Mouse (Mus musculus): Measurements from ENCODE around the gene Iscu. TPM values are rescaled to one million over a fixed set of nuclear protein-coding genes. Genes with fewer than 3 reads are reported as not detected.

Gene Iscu
- 143 and 147 TPM in 2 replicates for polyA plus RNA-seq (2015; fragmentation: Nextera tagmentation; extraction: Ambion mirVana)

DNA sequence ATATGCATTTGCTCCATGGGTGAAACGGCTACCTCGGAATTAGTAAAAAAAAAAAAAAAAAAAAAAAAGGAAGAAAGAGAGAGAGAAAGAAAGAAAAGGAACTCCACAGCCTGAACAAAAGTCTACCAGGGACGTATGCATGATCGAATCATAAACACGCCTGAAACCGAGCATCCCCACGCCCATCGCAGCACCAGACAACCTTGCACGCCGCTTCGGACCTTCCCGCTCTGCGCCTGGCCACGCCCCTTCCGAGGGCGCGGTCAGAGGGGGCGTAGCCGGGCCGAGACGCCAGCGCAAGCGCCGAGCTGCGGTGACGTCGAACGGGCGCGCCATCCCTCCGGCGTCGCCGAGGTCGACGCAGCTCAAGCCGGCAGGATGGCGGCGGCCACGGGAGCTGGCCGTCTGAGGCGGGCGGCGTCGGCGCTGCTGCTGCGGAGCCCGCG is at the start of gene Iscu, which contains the start of gene Sart3:
Iscu (plus strand) TSS at position 299 of the 446 bp plus-strand sequence.
Sart3 (minus strand) TSS at position 61 of the 446 bp plus-strand sequence.

DNA sequence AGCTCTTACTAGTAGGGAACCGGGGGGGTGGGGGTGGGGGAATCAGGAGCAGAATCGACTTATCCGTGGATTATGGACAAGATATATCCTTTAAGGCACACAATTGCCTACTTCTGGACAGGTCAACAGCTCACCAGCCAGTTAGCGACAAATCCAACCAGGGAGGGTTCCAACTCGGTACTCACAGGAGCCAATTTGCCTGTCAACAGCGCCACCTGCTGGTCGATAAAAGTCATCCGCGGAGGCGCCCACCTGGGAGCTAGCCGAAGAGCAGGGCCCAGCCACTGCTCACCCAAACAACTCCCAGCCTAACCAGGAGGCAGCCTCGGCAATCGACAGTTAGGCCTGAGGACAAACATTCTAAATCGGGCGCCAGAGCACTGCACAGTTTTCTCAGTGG is 48.1 kb upstream of the Iscu start, which contains the start of gene 1700069L16Rik:
1700069L16Rik (minus strand) TSS at position 327 of the 400 bp plus-strand sequence.

DNA sequence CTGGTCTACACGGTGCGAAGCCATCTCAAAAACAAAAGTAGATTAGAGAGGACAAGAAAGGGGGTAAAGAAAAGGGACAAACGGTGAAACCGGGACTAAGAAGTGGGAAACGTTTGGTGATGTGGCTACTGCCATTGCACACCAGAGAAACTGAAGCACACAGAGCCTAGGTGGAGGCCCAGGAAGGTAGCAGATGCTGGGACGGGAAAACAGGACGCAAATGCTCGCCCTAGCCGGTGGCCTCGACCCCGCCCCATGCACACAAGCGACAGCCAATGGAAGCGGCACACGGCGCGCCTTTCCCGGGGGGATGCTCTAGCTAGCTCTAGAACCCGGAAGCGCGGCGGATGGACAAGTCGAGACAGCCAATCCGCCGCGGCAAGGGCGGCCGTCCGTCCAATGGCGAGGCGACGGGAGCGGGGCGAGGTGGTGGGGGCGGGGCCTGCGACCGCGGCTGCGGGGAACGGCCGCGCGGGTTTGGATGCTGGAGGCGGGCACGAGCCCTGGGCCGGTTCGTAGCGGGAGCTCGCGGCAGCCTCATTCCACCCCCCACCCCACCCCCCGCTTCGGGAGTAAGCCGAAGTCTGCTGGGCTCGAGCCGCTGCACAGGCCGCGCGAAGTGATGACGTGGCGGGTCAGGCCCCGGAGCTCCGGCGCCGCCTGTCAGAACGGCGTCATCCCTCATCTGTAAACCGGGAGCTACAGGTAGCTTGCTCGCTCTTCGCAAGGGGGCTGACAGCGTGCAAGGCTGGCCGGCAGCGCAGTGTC is 37.0 kb upstream of the Iscu start, which contains the start of gene Ficd:
Ficd (plus strand) TSS at position 459 of the 768 bp plus-strand sequence.

DNA sequence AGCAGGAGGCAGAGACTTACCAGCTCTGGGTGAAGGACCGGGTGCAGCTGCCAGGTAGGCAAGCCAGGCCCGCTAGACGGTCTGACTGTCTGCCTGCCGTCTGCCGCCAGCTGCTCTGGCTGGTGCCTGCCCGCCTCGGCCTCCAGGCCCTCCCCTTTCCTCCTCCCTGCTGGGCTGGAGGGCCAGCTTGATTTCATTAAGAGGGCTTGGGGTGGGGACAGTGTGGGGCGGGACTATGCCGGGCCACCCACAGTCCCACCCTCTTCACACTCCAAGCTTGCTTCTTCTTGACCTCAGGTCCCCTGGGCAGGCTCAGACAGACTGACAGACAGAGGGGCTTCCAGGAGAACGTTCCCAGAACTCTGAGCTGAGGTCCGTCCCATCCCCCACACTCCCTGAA is 27.7 kb downstream of the Iscu start, which contains the start of gene Tmem119:
Tmem119 (minus strand) TSS at position 237 of the 400 bp plus-strand sequence.

Other genes with a start within 250 kb of the Iscu start
- 2.4 and 2.6 TPM in 2 replicates for gene Cmklr1, start 122.3 kb upstream of the Iscu start, polyA plus RNA-seq (2015; fragmentation: Nextera tagmentation; extraction: Ambion mirVana)
- not detected in 2 replicates for gene 1700069L16Rik, start 48.0 kb upstream of the Iscu start, polyA plus RNA-seq (2015; fragmentation: Nextera tagmentation; extraction: Ambion mirVana)
- 1.9 and 2.1 TPM in 2 replicates for gene Ficd, start 36.9 kb upstream of the Iscu start, polyA plus RNA-seq (2015; fragmentation: Nextera tagmentation; extraction: Ambion mirVana)
- 18.7 and 21.1 TPM in 2 replicates for gene Sart3, start 238 bp upstream of the Iscu start, polyA plus RNA-seq (2015; fragmentation: Nextera tagmentation; extraction: Ambion mirVana)
- gene Tmem119, start 27.8 kb downstream of the Iscu start, polyA plus RNA-seq (2015; fragmentation: Nextera tagmentation; extraction: Ambion mirVana), result 12.8 and 18.1 TPM in 2 replicates
- gene Selplg, start 59.9 kb downstream of the Iscu start, polyA plus RNA-seq (2015; fragmentation: Nextera tagmentation; extraction: Ambion mirVana), result 58.2 and 72.8 TPM in 2 replicates
- gene Coro1c, start 136.0 kb downstream of the Iscu start, polyA plus RNA-seq (2015; fragmentation: Nextera tagmentation; extraction: Ambion mirVana), result 46.1 and 52.4 TPM in 2 replicates
- 7.0 and 7.7 TPM in 2 replicates for gene Ssh1, start 221.1 kb downstream of the Iscu start, polyA plus RNA-seq (2015; fragmentation: Nextera tagmentation; extraction: Ambion mirVana)
- gene Dao, start 231.0 kb downstream of the Iscu start, polyA plus RNA-seq (2015; fragmentation: Nextera tagmentation; extraction: Ambion mirVana), result not detected in 2 replicates

Data from spleen, postnatal 0 days (tissue).